Mouse (Mus musculus): Measurements from ENCODE around the gene Ier5l. TPM values are rescaled to one million over a fixed set of nuclear protein-coding genes. Genes with fewer than 3 reads are reported as not detected.

The Ier5l gene
- polyA plus RNA-seq, 1 experiment = 5.0 TPM

GRCm38 (mm10) chr2:30454587-30454986, 19.4 kb downstream of the Ier5l start:
- Histone ChIP-seq H3K4me1 (peaks cover 33% of the 10 kb centered on the region), H3K27me3 (replicated peaks) (no peaks in the 10 kb centered on the region), H3K4me3 (replicated peaks) (peak overlapping the region; percentile 42), H3K9me3 (peaks cover 7% of the 10 kb centered on the region), H3K36me3 (replicated peaks; ENCODE audit: low read length) (peaks cover 86% of the 10 kb centered on the region)
- TF ChIP-seq GATA1 (IDR thresholded peaks at IDR 0.05; ENCODE audit: borderline replicate concordance, low read length) = no peak

DNA sequence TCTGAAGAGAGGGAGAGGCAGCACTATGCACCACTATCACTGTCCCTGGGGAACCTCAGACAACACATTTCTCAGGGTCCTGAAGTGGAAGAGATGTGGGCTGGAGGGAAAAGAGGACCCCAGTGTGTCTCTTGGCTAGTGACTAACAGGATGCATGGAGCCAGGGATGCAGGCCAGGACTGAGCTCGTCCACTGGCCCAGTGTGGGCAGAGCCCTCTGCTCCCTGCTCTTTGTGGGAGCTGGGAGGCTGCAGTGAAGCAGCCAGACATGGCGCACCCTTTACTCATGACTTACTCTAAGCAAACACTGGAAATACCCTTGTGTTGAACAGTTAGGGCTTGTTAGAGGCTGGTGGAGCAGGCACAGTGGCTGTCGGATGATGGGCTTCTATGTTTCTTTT, 20.4 kb downstream of the Ier5l start:
- no peak for TF ChIP-seq FLI1 (IDR thresholded peaks at IDR 0.05; ENCODE audit: low read length)
- no peak for TF ChIP-seq GATA1 (IDR thresholded peaks at IDR 0.05; ENCODE audit: borderline replicate concordance, low read length)
- H3K27me3 ChIP-seq (replicated peaks) = no peaks in the 10 kb centered on the region
- no peak overlapping the region for H3K4me3 ChIP-seq (replicated peaks)
- H3K36me3 ChIP-seq (replicated peaks; ENCODE audit: low read length) = peaks cover 86% of the 10 kb centered on the region
- H3K4me1 ChIP-seq = peaks cover 36% of the 10 kb centered on the region
- H3K9me3 ChIP-seq = peaks cover 13% of the 10 kb centered on the region

DNA sequence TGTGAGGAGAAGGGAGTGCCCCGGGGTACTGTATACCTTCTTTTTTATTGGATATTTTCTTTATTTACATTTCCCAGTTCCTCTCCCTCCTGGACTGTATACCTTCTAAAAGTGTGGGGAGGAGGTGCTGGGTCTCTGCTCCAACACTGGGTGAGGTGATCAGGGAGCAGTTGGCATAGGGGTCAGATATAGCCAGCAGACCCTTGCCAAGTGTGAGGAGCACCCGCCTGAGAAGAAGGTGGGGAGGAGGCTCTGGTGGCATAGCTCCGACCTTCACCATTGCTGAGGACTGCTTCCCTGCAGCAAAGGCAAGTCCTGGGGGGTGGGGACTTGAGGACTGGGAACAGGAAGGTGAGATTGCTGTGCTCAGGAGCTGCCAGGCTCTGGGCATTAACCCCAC, 22.5 kb downstream of the Ier5l start:
- Histone ChIP-seq H3K4me3 (replicated peaks) (no peak overlapping the region), H3K27me3 (replicated peaks) (no peaks in the 10 kb centered on the region), H3K9me3 (peaks cover 13% of the 10 kb centered on the region), H3K4me1 (peaks cover 34% of the 10 kb centered on the region), H3K36me3 (replicated peaks; ENCODE audit: low read length) (peaks cover 86% of the 10 kb centered on the region)
- TF ChIP-seq GATA1 (IDR thresholded peaks at IDR 0.05; ENCODE audit: borderline replicate concordance, low read length) = no peak
- TF ChIP-seq FLI1 (IDR thresholded peaks at IDR 0.05; ENCODE audit: low read length) = no peak

DNA sequence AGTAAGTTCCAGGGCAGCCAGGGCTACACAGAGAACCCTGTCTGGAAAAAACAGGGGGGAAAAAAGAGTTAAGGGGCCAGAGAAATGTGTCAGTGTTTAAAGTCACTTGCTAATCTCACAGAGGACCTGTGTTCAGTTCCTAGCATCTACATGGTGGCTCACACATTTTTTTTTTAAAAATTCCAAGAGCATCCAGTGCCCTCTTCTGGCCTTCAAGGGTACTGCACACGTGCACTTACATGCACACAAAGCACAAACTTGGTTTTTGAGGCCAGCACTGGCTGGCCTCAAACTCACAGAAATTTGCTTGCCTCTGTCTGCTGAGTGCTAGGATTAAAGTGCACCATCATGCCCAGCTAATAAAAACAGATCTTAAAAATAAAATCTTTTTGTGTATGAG, 23.5 kb downstream of the Ier5l start:
- no peak for TF ChIP-seq GATA1 (IDR thresholded peaks at IDR 0.05; ENCODE audit: borderline replicate concordance, low read length)
- no peak for TF ChIP-seq FLI1 (IDR thresholded peaks at IDR 0.05; ENCODE audit: low read length)
- Histone ChIP-seq H3K36me3 (replicated peaks; ENCODE audit: low read length) (peaks cover 87% of the 10 kb centered on the region), H3K9me3 (peaks cover 13% of the 10 kb centered on the region), H3K4me3 (replicated peaks) (no peak overlapping the region), H3K27me3 (replicated peaks) (no peaks in the 10 kb centered on the region), H3K4me1 (peaks cover 25% of the 10 kb centered on the region)

DNA sequence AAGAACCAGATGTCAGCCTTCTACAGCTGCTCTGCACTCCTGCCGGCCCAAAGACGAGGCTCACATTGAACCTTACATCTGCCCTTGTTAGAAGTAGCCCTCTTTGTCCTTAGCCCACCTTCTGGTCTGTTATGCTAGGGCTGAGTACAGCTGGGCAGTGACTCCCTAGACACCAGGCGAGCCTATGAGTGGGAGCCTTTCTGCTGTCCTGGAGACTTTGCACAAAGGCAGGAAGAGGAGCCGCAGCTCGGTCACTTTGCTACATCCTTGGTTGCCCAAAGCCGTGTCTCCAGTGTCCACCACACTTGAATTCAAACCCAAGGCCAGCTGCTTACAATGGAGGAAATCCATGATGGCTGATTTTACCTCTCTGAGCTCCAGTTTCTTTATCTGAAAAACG, 25.6 kb downstream of the Ier5l start:
- H3K27me3 ChIP-seq (replicated peaks) = no peaks in the 10 kb centered on the region
- H3K36me3 ChIP-seq (replicated peaks; ENCODE audit: low read length) = peaks cover 96% of the 10 kb centered on the region
- H3K4me1 ChIP-seq = peaks cover 16% of the 10 kb centered on the region; the same call in 1 of the 2 replicates
- no peak for TF ChIP-seq GATA1 (IDR thresholded peaks at IDR 0.05; ENCODE audit: borderline replicate concordance, low read length)
- TF ChIP-seq FLI1 (IDR thresholded peaks at IDR 0.05; ENCODE audit: low read length) = no peak
- H3K9me3 ChIP-seq = peaks cover 13% of the 10 kb centered on the region
- H3K4me3 ChIP-seq (replicated peaks) = no peak overlapping the region

DNA sequence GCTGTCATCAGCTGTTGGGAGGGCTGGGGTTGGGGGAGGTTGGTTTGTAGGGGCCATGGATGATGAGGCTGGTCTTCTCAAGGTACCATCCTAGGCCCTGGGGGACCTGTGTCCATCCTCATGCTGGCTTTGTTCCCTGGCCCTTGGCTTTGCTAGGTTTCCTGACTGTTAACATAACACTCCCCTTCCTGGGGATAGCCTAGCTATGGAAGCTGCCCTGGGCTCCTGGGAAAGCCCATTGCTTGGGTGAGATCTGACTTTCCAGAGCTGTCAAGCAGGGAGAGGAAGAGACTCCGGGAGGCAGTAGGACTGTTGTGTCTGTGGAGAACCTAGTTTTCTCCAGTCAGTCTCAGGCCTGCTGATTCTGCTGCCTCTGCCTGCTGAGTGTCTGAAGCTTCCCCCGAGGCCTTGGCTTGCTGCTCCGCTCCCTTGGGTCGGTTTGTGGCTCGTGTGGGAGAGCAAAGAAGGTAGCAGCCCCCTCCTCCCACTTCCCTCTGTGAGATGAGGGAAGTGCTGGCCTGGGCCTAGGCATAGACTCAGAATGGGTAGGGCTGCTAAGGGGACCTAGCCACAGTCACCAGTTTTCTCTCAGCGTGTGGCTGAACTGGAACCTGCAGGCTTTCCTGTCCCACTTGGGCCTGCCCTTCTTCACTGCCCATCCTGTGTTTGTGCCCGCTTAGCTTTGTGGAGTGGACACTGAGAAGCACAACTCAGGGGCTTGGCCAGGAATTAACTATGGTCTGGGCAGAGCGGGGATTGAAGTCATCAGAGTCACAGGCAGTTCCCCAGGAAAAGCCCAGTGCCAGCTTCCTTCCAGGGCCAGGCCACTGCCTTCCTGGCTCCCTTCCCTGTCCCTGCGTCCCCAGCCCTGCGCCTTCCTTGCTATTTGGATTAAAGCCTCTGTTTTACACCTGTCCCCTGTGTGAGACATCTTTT, 26.9 kb downstream of the Ier5l start:
- peaks cover 21% of the 10 kb centered on the region for H3K4me1 ChIP-seq
- TF ChIP-seq FLI1 (IDR thresholded peaks at IDR 0.05; ENCODE audit: low read length) (no peak), GATA1 (IDR thresholded peaks at IDR 0.05; ENCODE audit: borderline replicate concordance, low read length) (no peak)
- H3K27me3 ChIP-seq (replicated peaks) = no peaks in the 10 kb centered on the region
- no peak overlapping the region for H3K4me3 ChIP-seq (replicated peaks)
- H3K9me3 ChIP-seq = peaks cover 13% of the 10 kb centered on the region
- H3K36me3 ChIP-seq (replicated peaks; ENCODE audit: low read length) = peaks cover 98% of the 10 kb centered on the region

GRCm38 (mm10) chr2:30445312-30445711, 28.7 kb downstream of the Ier5l start:
- H3K36me3 ChIP-seq (replicated peaks; ENCODE audit: low read length) = peaks cover 89% of the 10 kb centered on the region

GRCm38 (mm10) chr2:30444450-30444849, 29.6 kb downstream of the Ier5l start:
- H3K36me3 ChIP-seq (replicated peaks; ENCODE audit: low read length) = peaks cover 89% of the 10 kb centered on the region

More at GRCm38 (mm10) chr2:30445312-30445711, 28.7 kb downstream of the Ier5l start:
- Histone ChIP-seq H3K9me3 (peaks cover 13% of the 10 kb centered on the region), H3K4me1 (peaks cover 37% of the 10 kb centered on the region), H3K27me3 (replicated peaks) (no peaks in the 10 kb centered on the region), H3K4me3 (replicated peaks) (no peak overlapping the region)
- TF ChIP-seq GATA1 (IDR thresholded peaks at IDR 0.05; ENCODE audit: borderline replicate concordance, low read length) (no peak), FLI1 (IDR thresholded peaks at IDR 0.05; ENCODE audit: low read length) (no peak)

GRCm38 (mm10) chr2:30444006-30444405, 30.0 kb downstream of the Ier5l start:
- H3K36me3 ChIP-seq (replicated peaks; ENCODE audit: low read length) = peaks cover 89% of the 10 kb centered on the region

More at GRCm38 (mm10) chr2:30444450-30444849, 29.6 kb downstream of the Ier5l start:
- Histone ChIP-seq H3K27me3 (replicated peaks) (no peaks in the 10 kb centered on the region), H3K4me3 (replicated peaks) (no peak overlapping the region), H3K9me3 (peaks cover 5% of the 10 kb centered on the region), H3K4me1 (peaks cover 44% of the 10 kb centered on the region)
- no peak for TF ChIP-seq FLI1 (IDR thresholded peaks at IDR 0.05; ENCODE audit: low read length)
- no peak for TF ChIP-seq GATA1 (IDR thresholded peaks at IDR 0.05; ENCODE audit: borderline replicate concordance, low read length)

GRCm38 (mm10) chr2:30443281-30443680, 30.7 kb downstream of the Ier5l start:
- H3K4me3 ChIP-seq (replicated peaks) = no peak overlapping the region
- H3K4me1 ChIP-seq = peaks cover 45% of the 10 kb centered on the region
- H3K9me3 ChIP-seq = no peaks in the 10 kb centered on the region
- TF ChIP-seq GATA1 (IDR thresholded peaks at IDR 0.05; ENCODE audit: borderline replicate concordance, low read length) (no peak), FLI1 (IDR thresholded peaks at IDR 0.05; ENCODE audit: low read length) (no peak)
- peaks cover 90% of the 10 kb centered on the region for H3K36me3 ChIP-seq (replicated peaks; ENCODE audit: low read length)
- H3K27me3 ChIP-seq (replicated peaks) = no peaks in the 10 kb centered on the region

More at GRCm38 (mm10) chr2:30444006-30444405, 30.0 kb downstream of the Ier5l start:
- Histone ChIP-seq H3K4me3 (replicated peaks) (no peak overlapping the region), H3K4me1 (peaks cover 42% of the 10 kb centered on the region), H3K27me3 (replicated peaks) (no peaks in the 10 kb centered on the region), H3K9me3 (peaks cover under 1% of the 10 kb centered on the region; the same call in 1 of the 2 replicates)
- TF ChIP-seq GATA1 (IDR thresholded peaks at IDR 0.05; ENCODE audit: borderline replicate concordance, low read length) (no peak), FLI1 (IDR thresholded peaks at IDR 0.05; ENCODE audit: low read length) (no peak)
